In the genomic region with DNA sequence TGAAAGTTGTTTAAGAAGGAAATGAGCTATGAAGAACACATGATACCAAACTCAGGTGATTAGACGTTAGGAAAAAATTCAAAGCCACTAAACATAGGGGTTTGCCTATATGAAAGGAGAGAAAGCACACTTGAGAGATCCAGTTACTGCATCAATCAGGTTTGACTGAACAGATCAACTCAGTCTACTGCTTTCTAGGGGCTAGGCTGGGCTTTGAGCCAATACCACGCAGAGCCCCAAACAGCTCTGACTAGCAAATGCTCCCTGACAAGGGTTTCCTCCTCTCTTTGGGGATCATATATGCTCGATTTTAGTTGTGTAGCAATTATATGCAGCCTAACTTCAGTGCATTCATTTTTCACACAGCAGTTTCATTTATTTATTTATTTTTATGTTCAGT, we compare ENCODE assay signal across 29 mouse cellular contexts.
A peak's percentile ranks its signal among the peaks of the same experiment; 100 is the strongest.
DNase-seq lines count a peak whose midpoint lies in the region; ATAC-seq and TF ChIP-seq lines count a peak whose summit lies in the region.
"Had no signal": no experiment of that assay in that cellular context is flagged by ENCODE, and none has a peak within 500 bp of the region (broad histone marks: within the 10 kb centered on the region; RNA-seq: fewer than 3 reads in every experiment).

No protein-coding gene starts in this region.

- ATAC-seq in embryonic facial prominence, embryonic 14.5 days (ENCODE audit: low read depth): peak; percentile 53; the same call in 1 of the 2 replicates
- ATAC-seq in hindbrain, postnatal 0 days: no peak
- no peak for ATAC-seq in hindbrain, embryonic 14.5 days (ENCODE audit: low FRiP score)
- no peak for ATAC-seq in midbrain, embryonic 14.5 days (ENCODE audit: low FRiP score, low TSS enrichment)
- ATAC-seq in midbrain, embryonic 15.5 days (replicated peaks): no peak
- ATAC-seq in neural tube, embryonic 14.5 days (ENCODE audit: low read depth): peak; percentile 56
- ATAC-seq: forebrain, embryonic 13.5 days; forebrain, postnatal 0 days; inflammation-experienced regulatory T-cells, adult 6 months; intestine, embryonic 16.5 days; Patski had no signal

- no peaks in the 10 kb centered on the region; the same call in 1 of the 2 replicates for H3K4me1 ChIP-seq in embryonic facial prominence, embryonic 14.5 days (ENCODE audit: control insufficient read depth, insufficient read depth, low read length)
- H3K4me1 ChIP-seq in embryonic facial prominence, embryonic 10.5 days: no peaks in the 10 kb centered on the region
- no peaks in the 10 kb centered on the region for H3K4me1 ChIP-seq in hindbrain, postnatal 0 days (ENCODE audit: insufficient read depth, low read length)
- no peaks in the 10 kb centered on the region for H3K4me1 ChIP-seq in hindbrain, embryonic 14.5 days (replicated peaks; ENCODE audit: control insufficient read depth, insufficient read depth, low read length)
- H3K4me1 ChIP-seq in midbrain, embryonic 14.5 days (ENCODE audit: control insufficient read depth, insufficient read depth, low read length): no peaks in the 10 kb centered on the region
- H3K4me1 ChIP-seq in midbrain, embryonic 15.5 days: no peaks in the 10 kb centered on the region
- H3K4me1 ChIP-seq in neural tube, embryonic 14.5 days (ENCODE audit: control insufficient read depth, insufficient read depth, low read length): no peaks in the 10 kb centered on the region
- H3K4me1 ChIP-seq: embryonic facial prominence, embryonic 12.5 days; heart, embryonic 15.5 days; hindbrain, embryonic 15.5 days had no signal

- DNase-seq in embryonic facial prominence, embryonic 14.5 days (ENCODE audit: low spot score): peak; percentile 53
- no peak for DNase-seq in embryonic facial prominence, embryonic 10.5 days (ENCODE audit: low spot score)
- DNase-seq in hindbrain, postnatal 0 days (ENCODE audit: low spot score): peak; percentile 28
- DNase-seq in hindbrain, embryonic 14.5 days (ENCODE audit: low spot score): no peak
- DNase-seq in midbrain, embryonic 14.5 days: peak; percentile 1
- DNase-seq in neural tube, embryonic 10.5 days (ENCODE audit: extremely low spot score, low spot score): no peak
- DNase-seq: adrenal gland, postnatal 10 days; adrenal gland, postnatal 36 days; B cell, adult 2 months; cerebellum, adult 11 months; cerebellum, adult 2 months; forebrain, postnatal 0 days; gastrocnemius, postnatal 25 days; heart, adult 18-20 months; heart, postnatal 10 days; heart, postnatal 36 days had no signal

- H3K27ac ChIP-seq in embryonic facial prominence, embryonic 14.5 days (replicated peaks; ENCODE audit: low read depth, low read length): no peak overlapping the region
- no peak overlapping the region for H3K27ac ChIP-seq in embryonic facial prominence, embryonic 10.5 days (replicated peaks)
- H3K27ac ChIP-seq in hindbrain, postnatal 0 days: no peak overlapping the region
- H3K27ac ChIP-seq in hindbrain, embryonic 14.5 days: no peak overlapping the region
- H3K27ac ChIP-seq in midbrain, embryonic 14.5 days (replicated peaks; ENCODE audit: low read depth, low read length): no peak overlapping the region
- H3K27ac ChIP-seq in midbrain, embryonic 15.5 days: no peak overlapping the region
- H3K27ac ChIP-seq in neural tube, embryonic 14.5 days (ENCODE audit: low read depth, low read length): no peak overlapping the region
- H3K27ac ChIP-seq: forebrain, embryonic 13.5 days; heart, embryonic 15.5 days; hindbrain, embryonic 15.5 days had no signal

- 41% methylated on average over 3 of the region's 3 CpGs for WGBS in embryonic facial prominence, embryonic 14.5 days
- WGBS in embryonic facial prominence, embryonic 10.5 days: 77% methylated on average over 3 of the region's 3 CpGs
- 52% methylated on average over 3 of the region's 3 CpGs for WGBS in hindbrain, postnatal 0 days
- 63% methylated on average over 3 of the region's 3 CpGs for WGBS in hindbrain, embryonic 14.5 days
- WGBS in midbrain, embryonic 14.5 days: 75% methylated on average over 3 of the region's 3 CpGs
- WGBS in midbrain, embryonic 15.5 days: 66% methylated on average over 3 of the region's 3 CpGs
- 58% methylated on average over 3 of the region's 3 CpGs for WGBS in neural tube, embryonic 14.5 days

- H3K27me3 ChIP-seq in embryonic facial prominence, embryonic 14.5 days (replicated peaks; ENCODE audit: control insufficient read depth, insufficient read depth, low read length): no peaks in the 10 kb centered on the region; the same call in none of the 2 replicates
- peaks cover 7% of the 10 kb centered on the region for H3K27me3 ChIP-seq in embryonic facial prominence, embryonic 10.5 days (replicated peaks; ENCODE audit: low read depth, poor library complexity, severe bottlenecking)
- no peaks in the 10 kb centered on the region for H3K27me3 ChIP-seq in hindbrain, postnatal 0 days (ENCODE audit: insufficient read depth, low read length)
- H3K27me3 ChIP-seq in hindbrain, embryonic 14.5 days (ENCODE audit: control insufficient read depth, insufficient read depth, low read length): no peaks in the 10 kb centered on the region
- no peaks in the 10 kb centered on the region for H3K27me3 ChIP-seq in midbrain, embryonic 14.5 days (ENCODE audit: control insufficient read depth, insufficient read depth, low read length)
- H3K27me3 ChIP-seq in midbrain, embryonic 15.5 days (replicated peaks): no peaks in the 10 kb centered on the region
- H3K27me3 ChIP-seq in neural tube, embryonic 14.5 days (ENCODE audit: control insufficient read depth, insufficient read depth, low read length): no peaks in the 10 kb centered on the region
- H3K27me3 ChIP-seq: CH12.LX; embryonic facial prominence, embryonic 12.5 days; forebrain, embryonic 13.5 days; heart, embryonic 12.5 days; heart, embryonic 15.5 days; hindbrain, embryonic 15.5 days had no signal

- no peaks in the 10 kb centered on the region for H3K36me3 ChIP-seq in embryonic facial prominence, embryonic 14.5 days (ENCODE audit: control insufficient read depth, insufficient read depth, low read length)
- H3K36me3 ChIP-seq in embryonic facial prominence, embryonic 10.5 days (replicated peaks): no peaks in the 10 kb centered on the region
- no peaks in the 10 kb centered on the region for H3K36me3 ChIP-seq in hindbrain, postnatal 0 days (ENCODE audit: insufficient read depth, low read length)
- no peaks in the 10 kb centered on the region for H3K36me3 ChIP-seq in hindbrain, embryonic 14.5 days (replicated peaks; ENCODE audit: control insufficient read depth, insufficient read depth)
- H3K36me3 ChIP-seq in midbrain, embryonic 14.5 days (ENCODE audit: control insufficient read depth, insufficient read depth, low read length): no peaks in the 10 kb centered on the region
- no peaks in the 10 kb centered on the region for H3K36me3 ChIP-seq in midbrain, embryonic 15.5 days (replicated peaks)
- H3K36me3 ChIP-seq in neural tube, embryonic 14.5 days (ENCODE audit: control insufficient read depth, insufficient read depth, low read length): no peaks in the 10 kb centered on the region
- H3K36me3 ChIP-seq: embryonic facial prominence, embryonic 12.5 days; G1E; heart, embryonic 12.5 days; heart, embryonic 15.5 days; hindbrain, embryonic 15.5 days had no signal

- H3K4me3 ChIP-seq in embryonic facial prominence, embryonic 14.5 days (ENCODE audit: low read depth, low read length): no peak overlapping the region
- H3K4me3 ChIP-seq in embryonic facial prominence, embryonic 10.5 days: no peak overlapping the region
- no peak overlapping the region for H3K4me3 ChIP-seq in hindbrain, postnatal 0 days (ENCODE audit: low read length)
- no peak overlapping the region for H3K4me3 ChIP-seq in hindbrain, embryonic 14.5 days (replicated peaks; ENCODE audit: low read length)
- no peak overlapping the region for H3K4me3 ChIP-seq in midbrain, embryonic 14.5 days (replicated peaks; ENCODE audit: low read depth, low read length)
- H3K4me3 ChIP-seq in midbrain, embryonic 15.5 days: no peak overlapping the region
- H3K4me3 ChIP-seq in neural tube, embryonic 14.5 days (ENCODE audit: low read depth, low read length): no peak overlapping the region
- H3K4me3 ChIP-seq: embryonic facial prominence, embryonic 12.5 days; erythroblast, embryonic 14.5 days; forebrain, embryonic 13.5 days; heart, embryonic 12.5 days; heart, embryonic 15.5 days; hindbrain, embryonic 15.5 days had no signal

- TF ChIP-seq CTCF in hindbrain, postnatal 0 days (IDR thresholded peaks at IDR 0.05; ENCODE audit: low read depth): no peak

- H3K4me2 ChIP-seq in embryonic facial prominence, embryonic 14.5 days (ENCODE audit: low read depth, low read length): no peak overlapping the region
- no peak overlapping the region for H3K4me2 ChIP-seq in hindbrain, postnatal 0 days (ENCODE audit: low read depth, low read length)
- H3K4me2 ChIP-seq in hindbrain, embryonic 14.5 days (replicated peaks): no peak overlapping the region
- no peak overlapping the region for H3K4me2 ChIP-seq in midbrain, embryonic 14.5 days (ENCODE audit: low read length)
- H3K4me2 ChIP-seq in midbrain, embryonic 15.5 days: no peak overlapping the region
- H3K4me2 ChIP-seq in neural tube, embryonic 14.5 days (ENCODE audit: low read depth, low read length): no peak overlapping the region
- H3K4me2 ChIP-seq: embryonic facial prominence, embryonic 12.5 days; forebrain, embryonic 13.5 days; heart, embryonic 12.5 days; heart, embryonic 15.5 days; hindbrain, embryonic 15.5 days had no signal

- no peaks in the 10 kb centered on the region for H3K9me3 ChIP-seq in embryonic facial prominence, embryonic 14.5 days (ENCODE audit: control insufficient read depth, low read length)
- no peaks in the 10 kb centered on the region for H3K9me3 ChIP-seq in embryonic facial prominence, embryonic 10.5 days
- H3K9me3 ChIP-seq in hindbrain, postnatal 0 days (ENCODE audit: low read length): no peaks in the 10 kb centered on the region
- no peaks in the 10 kb centered on the region for H3K9me3 ChIP-seq in hindbrain, embryonic 14.5 days (ENCODE audit: control insufficient read depth, low read length)
- no peaks in the 10 kb centered on the region for H3K9me3 ChIP-seq in midbrain, embryonic 14.5 days (ENCODE audit: control insufficient read depth, low read length)
- H3K9me3 ChIP-seq in midbrain, embryonic 15.5 days: no peaks in the 10 kb centered on the region
- H3K9me3 ChIP-seq in neural tube, embryonic 14.5 days (ENCODE audit: control insufficient read depth, low read length): no peaks in the 10 kb centered on the region
- H3K9me3 ChIP-seq: embryonic facial prominence, embryonic 12.5 days; forebrain, embryonic 13.5 days; G1E; heart, embryonic 12.5 days; heart, embryonic 15.5 days; hindbrain, embryonic 15.5 days had no signal

- H3K9ac ChIP-seq in embryonic facial prominence, embryonic 14.5 days (ENCODE audit: low read depth, low read length): no peak overlapping the region
- no peak overlapping the region for H3K9ac ChIP-seq in hindbrain, postnatal 0 days (replicated peaks; ENCODE audit: low read length)
- H3K9ac ChIP-seq in hindbrain, embryonic 14.5 days: no peak overlapping the region
- no peak overlapping the region for H3K9ac ChIP-seq in midbrain, embryonic 14.5 days (replicated peaks; ENCODE audit: low read length)
- no peak overlapping the region for H3K9ac ChIP-seq in midbrain, embryonic 15.5 days
- no peak overlapping the region for H3K9ac ChIP-seq in neural tube, embryonic 14.5 days (replicated peaks; ENCODE audit: low read depth, low read length)
- H3K9ac ChIP-seq: embryonic facial prominence, embryonic 12.5 days; forebrain, embryonic 13.5 days; forebrain, postnatal 0 days; heart, embryonic 12.5 days; heart, embryonic 15.5 days; hindbrain, embryonic 15.5 days had no signal

Comparison
In these comparisons a context has a peak if more than half of its experiments do, and no peak if none do; other contexts are left out.
1. DNase-seq: peak in embryonic facial prominence, embryonic 14.5 days (single experiment), hindbrain, postnatal 0 days (single experiment) and midbrain, embryonic 14.5 days (single experiment); none in embryonic facial prominence, embryonic 10.5 days (single experiment), hindbrain, embryonic 14.5 days (single experiment) and neural tube, embryonic 10.5 days (single experiment).
2. ATAC-seq: peak in embryonic facial prominence, embryonic 14.5 days (single experiment) and neural tube, embryonic 14.5 days (single experiment); none in hindbrain, postnatal 0 days (single experiment), hindbrain, embryonic 14.5 days (single experiment), midbrain, embryonic 14.5 days (single experiment) and midbrain, embryonic 15.5 days (single experiment).